Mouse (Mus musculus) neutrophil, adult 5-6 weeks (primary cell): Measurements from ENCODE around the gene Nlk. TPM values are rescaled to one million over a fixed set of nuclear protein-coding genes. Genes with fewer than 3 reads are reported as not detected.

Experiments used
- ATAC-seq: fragments of 151-379, 151-347 bp; 2 replicates; pipeline ENCODE4 v1.8.0; 2017; ENCODE audit warnings: mild to moderate bottlenecking, moderate TSS enrichment; ENCODE audit not compliant: insufficient number of reproducible peaks, poor library complexity, low FRiP score, severe bottlenecking; ENCODE audit errors: extremely low read depth
- total RNA-seq: library from RNA; stranded (forward); fragments of 200-1000 nt; gene quantifications from 2 replicates; pipeline ENCODE4 v1.2.3, GENCODE M21; 2017

Gene Nlk
- total RNA-seq = 41.5 and 46.1 TPM in 2 replicates

DNA sequence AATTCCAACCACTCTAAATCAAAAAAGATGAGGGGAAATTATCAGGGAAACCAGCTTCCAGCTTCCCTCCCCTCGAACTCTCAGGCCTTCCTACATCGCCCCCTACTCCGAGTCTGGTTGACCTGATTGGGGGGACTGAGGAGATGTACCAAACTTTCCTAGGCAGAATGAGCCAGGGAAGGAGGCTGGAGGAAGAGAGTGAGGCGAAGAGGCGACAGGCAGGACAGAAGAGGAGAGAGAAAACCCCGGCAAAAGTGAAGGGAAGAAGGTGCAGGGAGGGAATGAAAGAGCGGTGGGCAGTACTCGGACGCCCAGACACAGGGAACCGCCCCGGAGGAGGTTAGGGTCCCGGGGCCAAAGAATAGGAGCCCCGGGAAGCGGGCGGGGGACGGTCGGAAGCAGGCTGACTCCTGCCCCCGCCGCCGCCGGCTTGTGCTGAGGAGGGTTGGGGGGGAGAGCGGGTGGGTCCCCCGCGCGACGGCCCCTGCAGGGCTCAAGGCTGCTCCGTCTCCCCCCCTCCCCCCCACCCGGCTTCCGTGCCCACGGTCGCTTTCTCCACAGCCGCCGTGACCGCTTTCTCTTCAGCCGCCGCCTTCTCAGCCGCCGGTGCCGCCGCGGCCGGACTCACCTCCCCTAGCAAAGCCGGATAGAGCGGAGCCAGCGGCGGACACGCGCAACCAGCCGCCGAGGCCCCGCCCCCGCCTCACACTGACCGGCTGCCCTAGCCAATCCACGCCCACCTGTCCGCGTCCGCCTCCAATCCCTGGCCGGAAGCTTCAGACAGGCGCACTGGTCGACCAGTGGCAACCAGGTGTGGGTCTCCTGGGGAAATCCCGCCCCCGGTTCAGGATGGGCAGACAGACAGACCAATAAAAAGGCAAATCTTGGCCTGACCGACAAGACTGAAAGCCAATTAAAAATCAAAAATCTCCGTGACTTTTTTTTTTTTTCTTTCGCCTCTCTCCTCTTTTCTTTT, at the start of gene Nlk:
Gene Nlk, minus strand, starts transcription at position 597 of the 976 bp plus-strand sequence.
- peak; percentile 98 for ATAC-seq

DNA sequence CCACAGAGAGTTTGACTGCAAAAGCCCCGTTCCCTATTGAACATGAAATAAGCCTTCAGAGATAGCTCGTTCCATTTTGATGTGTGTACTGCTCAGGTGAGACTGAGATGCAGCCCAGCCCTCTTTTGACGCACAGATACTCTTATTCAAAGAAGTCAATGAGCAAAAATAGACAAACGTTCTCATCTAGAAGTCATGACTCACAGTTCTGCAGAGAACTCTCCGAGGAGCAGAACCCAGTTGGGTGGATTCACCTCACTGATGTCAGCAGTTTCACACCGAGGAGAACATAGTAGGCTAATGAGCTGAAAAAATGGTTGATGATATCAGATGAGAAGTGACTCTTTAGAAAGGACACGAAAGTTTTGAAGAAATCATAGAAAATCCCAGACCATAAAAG, 49.1 kb upstream of the Nlk start:
- ATAC-seq = no peak

DNA sequence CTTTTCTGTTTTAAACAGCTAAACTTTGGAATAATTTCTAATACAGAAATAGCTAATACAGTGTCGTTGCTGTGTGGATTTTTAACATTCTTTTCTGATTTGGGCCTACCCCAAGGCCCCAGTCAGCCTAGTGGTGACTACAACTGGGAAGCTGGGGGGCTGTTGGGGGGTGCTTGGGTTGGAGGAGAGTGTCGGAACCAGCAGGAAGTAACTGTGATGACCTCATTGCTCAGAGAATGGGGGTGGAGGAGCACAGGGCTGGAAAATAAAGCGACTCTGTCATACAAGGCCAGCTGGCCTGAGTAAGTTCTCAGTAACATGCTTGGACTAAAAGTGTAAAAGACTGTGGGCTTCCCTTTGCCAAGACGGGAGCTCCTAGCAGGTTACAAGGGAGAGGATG, 48.3 kb upstream of the Nlk start:
- no peak for ATAC-seq

DNA sequence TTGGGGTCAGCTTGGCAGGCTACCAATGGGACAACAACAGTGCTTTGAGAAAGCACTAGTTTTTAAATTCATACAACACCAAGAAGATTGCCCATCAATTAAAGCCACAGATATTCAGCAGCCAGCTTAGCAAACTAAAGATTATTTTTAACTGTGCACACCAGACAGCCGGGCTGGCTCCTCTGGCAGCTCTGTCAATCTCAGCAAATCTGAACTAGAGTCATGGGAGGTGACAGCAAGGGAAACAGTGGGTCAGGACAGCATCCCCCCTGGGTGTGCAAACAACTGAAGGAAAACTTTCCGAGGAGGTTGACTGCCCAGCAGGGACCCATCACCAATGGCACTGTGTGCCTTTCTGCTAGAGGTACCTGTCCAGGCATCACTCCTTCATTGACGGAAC, 45.3 kb upstream of the Nlk start:
- no peak for ATAC-seq

DNA sequence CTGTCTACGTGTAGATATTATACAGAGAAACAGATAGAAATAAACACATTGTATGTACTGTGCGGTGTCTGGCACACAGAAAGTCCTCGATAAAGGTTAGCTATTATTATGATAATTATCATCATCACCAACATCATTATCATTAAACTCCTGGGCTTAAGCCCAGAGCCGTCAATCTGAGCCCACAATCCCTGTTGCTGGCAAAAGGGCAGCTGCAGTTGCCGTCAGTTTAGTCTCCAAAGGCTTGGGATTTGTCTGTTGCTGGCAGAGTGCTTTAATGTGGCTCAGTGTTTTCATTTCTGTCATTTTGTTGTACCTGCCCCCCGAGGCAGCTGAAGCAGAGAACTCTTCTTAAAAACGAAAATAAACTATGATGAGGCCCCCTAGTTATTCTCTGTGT, 44.8 kb upstream of the Nlk start:
- ATAC-seq = no peak

DNA sequence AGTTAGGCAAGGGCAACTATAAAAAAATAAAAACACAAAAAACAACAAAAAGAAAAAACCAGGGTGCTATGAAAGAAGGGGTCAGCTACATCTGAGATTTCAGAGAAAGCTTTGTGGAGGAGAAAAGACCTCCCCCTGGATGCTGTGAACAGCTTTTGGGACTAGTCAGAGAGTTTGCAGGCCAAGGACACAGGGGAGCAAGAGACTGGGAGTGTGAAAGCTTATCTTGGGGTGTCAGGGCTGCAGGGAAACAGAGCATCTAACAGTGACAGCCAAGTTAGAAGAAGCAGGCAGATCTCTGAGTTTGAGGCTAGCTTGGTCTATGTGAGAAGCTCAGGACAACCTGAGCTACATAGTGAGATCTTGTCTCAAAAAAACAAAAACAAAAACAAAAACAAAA, 42.2 kb upstream of the Nlk start:
- no peak for ATAC-seq

DNA sequence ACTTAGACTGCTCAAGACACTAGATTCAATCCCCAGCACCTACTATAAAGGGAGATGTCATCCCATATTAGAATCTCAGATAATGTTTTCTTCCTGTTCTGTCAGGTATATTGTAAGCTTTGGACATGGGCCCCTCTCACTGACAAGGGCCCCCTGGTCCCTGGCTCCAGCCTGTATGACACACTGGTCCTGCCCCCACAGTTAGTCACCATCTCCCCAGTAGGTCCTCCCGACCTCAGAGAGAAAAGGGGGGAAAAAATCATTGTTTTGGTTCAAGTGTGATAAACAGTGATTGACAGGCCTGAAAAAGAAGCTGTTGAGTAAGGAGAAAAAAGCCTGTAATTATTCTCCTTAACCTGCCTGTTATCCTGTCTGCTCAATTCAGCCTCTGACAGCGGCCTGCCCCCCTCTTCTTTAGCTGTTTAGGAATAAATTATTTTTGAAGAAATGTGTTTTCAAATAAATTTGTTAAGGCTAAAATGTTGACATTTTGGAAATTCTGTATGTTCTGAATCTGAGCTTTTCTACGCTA, 39.8 kb upstream of the Nlk start:
- no peak for ATAC-seq

DNA sequence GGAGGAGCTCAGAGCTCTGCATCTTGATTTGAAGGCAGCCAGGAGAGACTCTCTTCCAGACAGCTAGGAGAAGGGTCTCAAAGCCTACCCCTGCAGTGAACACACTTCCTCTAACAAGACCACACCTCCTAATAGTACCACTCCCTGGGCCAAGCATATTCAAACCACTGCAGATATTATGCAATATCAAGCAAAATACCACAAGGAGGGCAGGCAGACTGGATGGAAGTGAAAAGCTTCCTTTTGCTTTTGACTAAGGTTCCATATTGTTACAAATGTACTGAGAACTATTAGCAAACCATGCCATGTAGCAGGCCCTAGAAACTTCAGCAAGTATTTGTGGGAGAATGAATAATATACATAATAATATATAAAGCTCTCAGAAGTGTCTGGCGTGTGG, 38.0 kb upstream of the Nlk start:
- no peak for ATAC-seq

DNA sequence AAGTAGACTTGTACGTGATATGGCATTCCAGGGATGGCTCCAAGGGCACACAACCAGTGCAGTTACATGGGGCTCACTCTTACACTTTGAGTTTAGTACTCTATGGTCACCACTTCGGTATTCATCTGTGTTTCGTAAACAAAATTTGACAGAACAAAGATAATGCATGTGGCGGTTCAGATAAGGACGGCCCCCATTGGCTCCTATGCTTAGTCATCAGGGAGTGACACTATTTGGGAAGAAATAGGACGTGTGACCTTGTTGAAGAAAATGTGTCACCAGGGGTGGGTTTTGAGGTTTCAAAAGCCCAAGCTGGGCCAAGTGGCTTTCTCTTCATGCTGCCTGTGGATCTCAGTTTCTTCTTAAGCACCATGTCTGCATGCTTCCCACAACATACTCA, 35.4 kb upstream of the Nlk start:
- no peak for ATAC-seq

DNA sequence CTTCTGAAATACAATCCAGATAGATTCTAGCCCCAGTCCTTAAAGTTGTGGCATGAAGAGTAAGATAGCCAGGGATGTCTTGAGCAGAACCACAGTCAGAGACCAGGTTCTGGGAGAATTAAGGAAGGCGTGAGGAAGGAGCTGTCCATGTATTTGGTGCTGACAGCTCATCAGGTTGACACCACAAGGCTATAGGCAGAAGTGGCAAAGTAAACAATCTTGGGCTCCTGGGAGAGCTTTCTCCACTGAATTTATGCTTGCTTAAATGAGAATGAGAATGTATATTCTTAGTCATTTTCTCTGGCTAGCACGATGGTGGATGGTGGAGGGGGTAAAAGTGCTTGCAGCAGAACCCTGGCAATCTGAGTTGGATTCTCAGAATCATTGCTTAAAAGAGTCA, 33.7 kb upstream of the Nlk start:
- no peak for ATAC-seq

DNA sequence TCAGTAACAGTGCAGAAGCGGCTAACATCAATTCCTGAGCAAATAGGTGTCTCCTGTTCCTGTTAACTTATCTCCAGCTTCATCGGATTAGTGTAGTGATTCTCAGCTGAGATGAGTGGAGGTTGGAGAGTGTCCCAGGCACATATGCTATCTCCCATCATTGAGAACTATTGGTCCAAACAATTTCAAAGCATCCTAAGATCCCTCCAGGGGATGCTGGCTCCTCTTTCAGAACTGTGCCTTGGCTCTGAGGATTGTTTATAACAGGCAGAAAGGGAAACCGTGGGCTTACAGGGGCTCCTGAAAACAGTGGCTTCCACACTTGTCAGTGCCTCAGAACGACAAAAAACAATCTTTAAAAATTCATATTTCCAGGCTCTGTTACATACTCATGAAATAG, 30.9 kb upstream of the Nlk start:
- no peak for ATAC-seq

DNA sequence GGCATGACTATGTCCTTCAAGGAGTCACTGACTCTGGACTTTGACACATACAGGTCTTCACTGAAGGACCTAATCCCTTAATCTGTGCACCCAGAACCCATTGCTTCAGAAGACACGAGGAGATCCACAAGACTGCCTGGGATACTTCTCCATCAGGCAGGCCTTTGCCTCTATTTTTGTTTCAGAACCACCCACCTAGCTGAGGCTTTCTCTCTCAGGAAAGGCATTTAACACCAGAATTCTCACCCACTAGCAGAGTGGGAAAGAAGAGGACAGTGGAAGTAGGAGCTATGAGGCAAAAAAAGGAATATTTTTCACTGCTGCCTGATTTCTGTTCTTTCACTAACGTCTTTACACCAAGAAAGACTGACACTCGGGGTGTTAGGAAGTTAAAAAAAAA, 29.2 kb upstream of the Nlk start:
- ATAC-seq = no peak

DNA sequence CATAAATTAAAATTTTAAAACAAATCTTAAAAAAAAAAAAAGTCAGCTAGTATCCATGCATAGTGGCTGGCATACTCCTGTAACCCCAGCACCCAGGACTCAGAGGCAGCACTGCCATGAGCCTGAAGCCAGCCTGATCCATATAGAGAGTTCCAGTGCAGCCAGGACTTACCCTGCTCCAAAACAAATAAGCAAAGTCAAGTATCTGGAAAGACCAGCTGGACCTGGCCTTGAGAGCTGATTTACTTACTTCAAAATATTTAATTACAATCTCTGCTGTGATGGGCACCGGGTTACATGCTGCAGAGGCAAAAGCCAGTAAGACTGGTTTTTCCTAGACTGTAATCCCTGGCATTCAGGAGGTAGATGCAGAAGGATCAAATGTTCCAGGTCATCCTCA, 27.6 kb upstream of the Nlk start:
- ATAC-seq = no peak

DNA sequence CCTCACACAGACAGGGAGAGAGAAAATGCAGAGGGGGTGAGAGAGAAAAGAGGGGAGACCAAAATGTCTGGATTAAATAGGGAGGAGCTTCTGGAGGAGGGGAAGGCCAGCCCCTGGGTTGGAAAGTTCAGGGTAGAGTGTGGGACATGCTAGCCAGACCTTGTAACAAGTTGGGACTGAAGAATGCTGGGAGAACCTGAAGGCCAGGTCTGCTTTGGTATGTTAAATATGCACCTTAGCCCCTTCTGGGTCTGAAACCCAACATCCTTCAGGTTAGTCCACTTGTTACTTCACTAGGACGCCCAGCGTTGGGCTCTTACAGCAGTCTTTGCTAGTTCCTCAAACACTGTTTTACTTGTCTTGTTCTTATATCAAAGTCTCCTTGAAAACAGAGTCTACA, 24.2 kb upstream of the Nlk start:
- ATAC-seq = no peak

DNA sequence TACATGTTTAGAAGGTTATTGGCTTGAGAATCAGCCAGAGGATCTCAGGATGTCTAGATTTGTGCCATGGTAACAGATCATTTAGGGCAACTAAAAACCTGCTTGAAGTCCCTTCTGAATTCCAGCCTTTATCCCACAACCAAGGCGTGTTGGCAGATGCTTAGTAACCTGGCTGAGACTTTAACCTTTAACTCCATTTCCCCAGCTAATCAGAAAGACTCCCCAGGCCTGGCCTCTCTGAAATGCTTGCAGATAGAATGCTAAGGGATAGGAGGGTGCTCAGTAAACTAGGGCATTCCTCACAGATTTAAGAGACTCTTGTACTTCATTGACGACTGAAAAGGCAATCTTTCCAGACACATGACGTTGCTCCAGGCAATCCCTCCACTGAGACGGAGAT, 20.5 kb upstream of the Nlk start:
- no peak for ATAC-seq

DNA sequence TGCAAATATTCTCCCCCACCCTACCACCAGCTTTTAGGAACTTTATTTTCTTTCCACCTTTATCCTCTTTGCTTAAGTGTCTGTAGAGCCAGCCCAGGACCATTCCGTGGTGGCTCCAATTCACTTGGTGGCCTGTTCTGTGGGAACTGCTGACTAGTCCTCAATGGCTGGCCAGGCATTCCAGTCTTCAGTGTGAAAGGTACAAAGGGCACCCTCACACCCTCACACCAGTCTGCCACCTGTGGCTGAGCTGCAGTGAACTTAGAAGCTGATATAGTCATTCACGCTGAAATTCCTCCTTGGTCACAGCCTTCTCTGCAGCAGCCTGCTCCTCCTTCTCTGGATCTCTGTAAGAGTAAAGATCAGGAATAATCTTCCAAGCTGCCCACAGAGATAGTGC, 11.5 kb upstream of the Nlk start:
- ATAC-seq = no peak

DNA sequence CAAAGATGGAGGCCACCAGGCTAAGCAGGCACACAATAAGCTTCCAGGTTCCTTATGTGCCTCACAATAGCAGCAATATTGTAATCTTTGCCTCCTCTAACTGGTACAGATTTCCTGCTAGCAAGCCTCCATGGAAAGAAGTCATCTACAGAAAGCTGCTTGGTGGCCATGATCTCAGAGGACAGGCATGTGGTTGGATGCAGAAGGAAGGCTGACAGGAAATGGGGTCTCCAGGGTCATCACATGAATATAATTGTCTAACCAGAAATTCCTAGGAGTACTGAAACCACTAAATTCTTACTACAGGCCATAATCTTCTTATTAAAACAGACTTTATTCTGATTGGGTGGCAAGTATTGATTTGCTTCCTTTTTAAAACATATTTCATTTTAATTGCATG, 8.9 kb upstream of the Nlk start:
- ATAC-seq = no peak

DNA sequence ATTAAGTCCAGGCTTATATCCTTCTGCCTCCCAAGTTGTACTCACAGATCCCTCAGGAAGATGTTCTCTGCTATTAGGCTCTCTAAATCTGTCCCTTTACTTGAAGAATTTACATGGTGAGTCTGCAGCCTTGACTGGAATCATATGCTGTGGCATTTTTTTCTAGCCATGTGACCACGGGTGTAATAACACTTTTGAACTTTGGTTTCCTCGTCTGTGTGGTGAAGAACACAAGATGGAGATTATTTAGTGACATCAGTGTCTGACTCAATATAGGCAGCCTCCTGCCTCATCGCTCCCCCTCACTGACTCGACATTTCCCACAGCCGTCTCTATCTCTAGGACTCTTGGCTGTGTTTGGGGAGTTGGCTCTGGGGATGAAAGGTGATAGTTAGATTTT, 5.9 kb upstream of the Nlk start:
- ATAC-seq = no peak

DNA sequence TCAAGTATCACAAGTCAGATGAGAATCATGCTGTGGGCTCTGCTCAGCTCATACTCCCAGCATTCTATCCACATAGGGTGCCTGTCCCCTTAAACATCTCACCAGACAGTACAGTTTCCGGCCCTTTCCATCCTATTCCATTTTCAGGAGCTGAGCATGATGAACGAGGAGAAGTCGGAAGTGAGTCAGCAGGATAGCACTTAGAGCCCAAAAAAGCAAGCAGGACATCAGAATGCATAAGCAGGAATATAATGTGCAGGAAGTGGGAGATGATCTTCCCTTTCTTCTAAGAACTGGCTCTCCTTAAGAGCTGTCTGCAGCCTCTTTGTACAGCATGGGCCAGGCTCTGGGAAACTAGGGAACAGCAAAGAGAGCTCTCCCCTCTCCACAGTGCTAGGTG, 5.1 kb upstream of the Nlk start:
- no peak for ATAC-seq

DNA sequence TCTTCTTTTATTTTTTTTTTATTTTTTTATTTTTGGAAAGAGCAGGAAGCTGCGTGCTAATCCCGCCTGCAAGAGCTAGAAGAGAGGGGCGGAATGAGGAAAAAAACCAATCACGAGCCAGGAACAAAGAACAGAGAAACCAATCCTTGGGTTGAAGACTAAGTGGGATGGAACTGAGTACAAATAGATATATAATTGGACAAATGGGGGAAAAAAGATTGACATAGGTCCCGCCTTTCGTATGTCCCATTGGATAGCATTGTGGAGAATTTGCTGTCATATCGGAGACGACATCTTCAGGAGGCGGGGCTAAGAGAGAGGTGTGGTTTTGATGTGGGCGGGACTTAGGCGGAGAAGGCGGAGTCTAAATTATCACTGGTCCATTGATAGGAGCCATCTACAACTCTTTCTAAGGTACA, 589 bp upstream of the Nlk start:
- peak; percentile 74 for ATAC-seq

DNA sequence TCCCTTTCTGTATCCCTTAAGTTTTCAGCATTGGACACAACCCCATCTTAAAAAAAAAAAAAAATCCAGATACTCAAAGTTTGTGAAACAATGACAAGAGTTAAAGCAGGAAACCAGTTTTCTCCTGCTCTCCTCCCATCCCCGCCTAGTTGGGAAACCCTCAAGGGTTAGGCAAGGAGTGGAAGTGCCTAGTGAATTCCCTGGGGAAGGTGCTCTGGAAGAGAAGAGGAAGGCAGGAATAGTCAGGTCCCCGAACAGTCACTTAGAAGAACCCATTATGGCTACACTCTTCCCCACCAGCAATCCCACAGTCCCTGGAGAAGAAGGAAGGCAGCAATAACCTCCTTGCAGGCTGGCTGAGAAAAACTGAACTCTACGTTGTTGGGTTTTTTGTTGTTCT, 2.9 kb downstream of the Nlk start:
- ATAC-seq = no peak
